Mouse (Mus musculus): Measurements from ENCODE around the gene Mapk9. TPM values are rescaled to one million over a fixed set of nuclear protein-coding genes. Genes with fewer than 3 reads are reported as not detected.

Gene Mapk9
- polyA plus RNA-seq, 1 experiment from 2014 or later = 37.3 TPM

DNA sequence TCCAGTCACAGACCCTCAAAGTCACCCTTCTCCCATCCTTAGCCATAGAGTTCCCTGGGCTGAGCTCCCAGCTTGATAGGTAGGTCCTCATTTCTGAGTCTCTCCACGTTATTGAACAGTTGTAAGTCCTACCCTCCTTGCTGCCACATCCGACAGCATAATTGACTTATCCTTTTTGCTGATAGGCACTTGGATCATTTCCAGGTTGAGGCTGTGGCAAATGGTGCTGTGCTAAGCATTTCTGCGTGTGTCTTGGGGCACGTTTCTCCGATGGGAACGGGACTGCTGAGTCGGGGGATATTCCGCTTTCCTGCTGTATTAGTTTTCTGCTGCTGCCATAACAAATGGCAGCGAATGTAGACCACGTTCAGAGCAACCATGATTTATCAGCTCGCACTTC, 47.3 kb downstream of the Mapk9 start:
- Histone ChIP-seq H3K27me3 (replicated peaks) (peaks cover 11% of the 10 kb centered on the region), H3K27ac (ENCODE audit: poor library complexity, severe bottlenecking) (no peak overlapping the region), H3K4me2 (no peak overlapping the region), H3K4me1 (replicated peaks) (0 out of 2 replicates have a peak, but pooled peaks cover 5% of the 10 kb centered on the region), H3K9ac (no peak overlapping the region), H3K9me3 (replicated peaks) (peaks cover 5% of the 10 kb centered on the region; the same call in 1 of the 2 replicates), H3K36me3 (peaks cover 4% of the 10 kb centered on the region; the same call in 1 of the 2 replicates), H3K4me3 (no peak overlapping the region)
- 62% methylated on average over 11 of the region's 11 CpGs for WGBS
- no peak for ATAC-seq (ENCODE audit: insufficient number of reproducible peaks, low FRiP score)

DNA sequence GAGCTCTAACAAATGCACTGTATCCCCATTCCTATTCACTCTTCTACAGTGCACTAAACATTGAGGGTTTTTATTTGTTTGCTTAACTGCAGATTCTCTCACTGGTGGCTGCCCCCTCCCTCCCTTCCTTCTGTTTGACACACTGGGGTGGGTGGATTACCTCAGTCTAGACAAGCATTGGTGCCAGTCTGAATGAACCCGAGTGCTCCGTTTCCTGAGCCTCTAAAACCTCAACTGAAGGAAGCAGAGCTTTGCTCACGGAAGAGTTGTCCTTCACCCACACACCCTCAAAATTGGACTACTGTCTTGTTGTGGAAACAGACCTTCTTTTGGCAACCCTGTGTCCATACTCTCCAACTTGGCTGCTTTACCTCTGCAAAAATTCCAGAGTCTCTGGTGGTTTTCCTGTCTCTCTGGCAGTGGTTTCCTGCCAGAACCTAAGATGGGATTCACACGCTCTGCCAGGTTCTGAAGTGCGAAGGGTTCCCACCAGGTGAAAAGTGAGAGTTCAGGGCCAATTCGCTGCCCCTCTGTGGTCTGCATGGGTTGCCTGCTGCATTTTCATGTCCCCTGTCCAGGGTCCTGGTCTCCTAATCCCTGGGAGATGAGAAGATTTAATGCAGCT, 49.5 kb downstream of the Mapk9 start:
- H3K27ac ChIP-seq (ENCODE audit: poor library complexity, severe bottlenecking) = no peak overlapping the region
- WGBS = 43% methylated on average over 6 of the region's 6 CpGs
- H3K9me3 ChIP-seq (replicated peaks) = peaks cover 5% of the 10 kb centered on the region; the same call in 1 of the 2 replicates
- H3K9ac ChIP-seq = no peak overlapping the region
- ATAC-seq (ENCODE audit: insufficient number of reproducible peaks, low FRiP score) = no peak
- H3K4me3 ChIP-seq = no peak overlapping the region
- H3K36me3 ChIP-seq = no peaks in the 10 kb centered on the region
- no peak overlapping the region for H3K4me2 ChIP-seq
- H3K4me1 ChIP-seq (replicated peaks) = 0 out of 2 replicates have a peak, but pooled peaks cover 5% of the 10 kb centered on the region
- peaks cover 33% of the 10 kb centered on the region for H3K27me3 ChIP-seq (replicated peaks)

DNA sequence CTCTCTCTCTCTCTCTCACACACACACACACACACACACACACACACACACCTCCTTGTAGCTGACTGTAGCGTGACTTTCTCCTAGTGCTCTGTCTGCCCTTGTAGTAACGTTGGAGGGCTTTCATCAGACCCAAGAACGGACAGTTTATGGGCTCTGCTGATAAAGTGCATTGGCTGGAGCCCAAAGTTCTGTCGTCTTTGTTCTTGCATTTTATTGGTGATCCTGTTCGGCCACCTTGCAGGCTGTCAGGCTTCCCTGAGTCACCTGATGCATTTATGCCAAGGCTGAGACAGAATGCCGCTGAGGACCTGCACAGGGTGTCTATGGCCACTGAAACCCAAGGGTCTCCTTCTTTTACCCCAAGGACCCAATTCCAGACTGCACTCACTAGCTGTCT, 53.5 kb downstream of the Mapk9 start:
- H3K4me3 ChIP-seq = no peak overlapping the region
- ATAC-seq (ENCODE audit: insufficient number of reproducible peaks, low FRiP score) = no peak
- H3K4me2 ChIP-seq = no peak overlapping the region
- no peak overlapping the region for H3K9ac ChIP-seq
- H3K4me1 ChIP-seq (replicated peaks) = 0 out of 2 replicates have a peak, but pooled peaks cover 9% of the 10 kb centered on the region
- no peak overlapping the region for H3K27ac ChIP-seq (ENCODE audit: poor library complexity, severe bottlenecking)
- H3K9me3 ChIP-seq (replicated peaks) = peaks cover 5% of the 10 kb centered on the region; the same call in 1 of the 2 replicates
- 43% methylated on average over 6 of the region's 6 CpGs for WGBS
- H3K36me3 ChIP-seq = no peaks in the 10 kb centered on the region
- peaks cover 58% of the 10 kb centered on the region for H3K27me3 ChIP-seq (replicated peaks)

DNA sequence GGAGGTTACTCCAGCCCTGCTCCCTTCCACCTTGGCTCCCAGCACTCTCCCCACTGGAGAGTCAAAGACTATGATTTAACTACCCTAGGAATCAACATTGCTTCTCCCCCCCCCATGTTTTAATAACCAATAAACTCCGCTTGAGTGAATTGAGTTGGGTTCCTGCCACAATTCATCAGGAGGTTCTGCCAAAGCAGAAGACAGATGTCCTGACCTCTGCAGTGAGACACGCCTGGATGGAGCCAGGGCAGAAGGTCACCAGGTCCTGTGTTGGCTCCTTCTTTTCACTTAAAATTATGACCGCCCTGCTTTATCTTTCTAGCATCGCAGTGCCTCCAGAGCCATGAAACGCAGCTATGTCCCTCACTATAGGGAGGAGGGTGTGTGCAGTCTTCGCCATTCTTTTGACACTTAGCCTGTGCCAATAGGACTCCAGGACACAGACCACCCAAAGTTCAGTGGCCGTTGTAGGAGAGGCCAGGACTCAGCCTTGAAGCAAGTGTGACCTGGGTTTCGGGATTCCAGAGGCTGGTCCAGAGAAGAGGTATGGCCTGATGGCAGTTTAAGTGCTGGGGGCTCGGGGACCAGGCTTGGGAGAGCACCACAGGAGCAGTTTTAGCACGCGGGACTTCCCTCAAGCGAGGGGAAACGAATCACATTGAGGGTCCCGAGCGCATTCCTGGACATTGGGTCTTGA, 54.6 kb downstream of the Mapk9 start:
- Histone ChIP-seq H3K4me3 (peak overlapping the region; percentile 70), H3K27ac (ENCODE audit: poor library complexity, severe bottlenecking) (no peak overlapping the region), H3K36me3 (no peaks in the 10 kb centered on the region), H3K4me2 (peak overlapping the region; percentile 100), H3K9me3 (replicated peaks) (peaks cover 5% of the 10 kb centered on the region; the same call in 1 of the 2 replicates), H3K27me3 (replicated peaks) (peaks cover 58% of the 10 kb centered on the region), H3K9ac (peak overlapping the region; percentile 82; the same call in 1 of the 2 replicates), H3K4me1 (replicated peaks) (0 out of 2 replicates have a peak, but pooled peaks cover 9% of the 10 kb centered on the region)
- WGBS = 26% methylated on average over 15 of the region's 15 CpGs
- no peak for ATAC-seq (ENCODE audit: insufficient number of reproducible peaks, low FRiP score)

DNA sequence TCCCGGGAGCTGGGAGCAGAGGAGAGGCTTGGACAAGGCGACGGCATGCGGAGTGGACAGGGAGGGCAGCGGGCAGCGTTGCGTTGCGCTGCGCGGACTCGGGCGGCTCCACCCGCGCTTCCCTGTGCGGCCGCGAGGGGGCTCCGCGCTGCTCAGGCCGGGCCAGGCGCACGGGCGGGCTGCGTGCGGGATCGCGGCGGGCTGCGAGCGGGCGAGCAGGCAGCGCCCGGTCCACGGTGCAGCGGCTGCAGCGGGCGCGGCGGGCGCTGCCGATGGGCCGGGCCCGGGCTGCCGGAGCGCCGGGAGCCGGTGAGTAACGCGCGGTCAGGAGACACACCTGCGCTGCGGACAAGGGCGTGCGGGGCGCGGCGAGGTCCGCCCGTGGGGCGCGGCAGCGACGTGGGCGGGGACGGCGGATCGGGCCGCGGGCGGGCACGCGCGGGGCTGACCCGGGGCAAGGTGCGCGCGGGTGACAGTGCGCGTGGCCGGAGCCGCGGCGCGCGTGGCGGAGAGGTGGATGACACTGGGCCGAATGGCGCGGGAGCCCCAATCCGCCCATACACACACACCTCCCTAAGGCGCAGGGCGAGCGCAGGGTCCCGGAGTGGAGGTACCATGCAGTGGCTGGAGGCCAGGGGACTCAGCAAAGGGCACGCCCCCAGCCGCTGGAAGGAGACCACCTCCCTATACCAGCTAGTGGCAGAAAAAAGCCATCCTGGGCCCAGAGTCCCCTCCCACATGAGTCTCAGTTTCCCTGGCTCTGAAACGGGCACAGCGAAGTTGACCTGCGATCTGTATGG, 55.3 kb downstream of the Mapk9 start, which contains the start of gene Rasgef1c:
Gene Rasgef1c (plus strand): TSS at position 177 of the 800 bp plus-strand sequence.
- Histone ChIP-seq H3K9ac (peak within 1 kb of the TSS; percentile 82), H3K4me1 (replicated peaks) (0 out of 2 replicates have a peak, but pooled peaks cover 9% of the 10 kb centered on the region), H3K9me3 (replicated peaks) (peaks cover 5% of the 10 kb centered on the region; the same call in 1 of the 2 replicates), H3K36me3 (no peaks in the 10 kb centered on the region), H3K4me2 (peak within 1 kb of the TSS; percentile 100), H3K4me3 (peak within 1 kb of the TSS; percentile 70), H3K27ac (ENCODE audit: poor library complexity, severe bottlenecking) (no peak within 1 kb of the TSS), H3K27me3 (replicated peaks) (peaks cover 58% of the 10 kb centered on the region)
- ATAC-seq (ENCODE audit: insufficient number of reproducible peaks, low FRiP score) = peak; percentile 76
- WGBS = 2% methylated on average over 84 of the region's 99 CpGs

DNA sequence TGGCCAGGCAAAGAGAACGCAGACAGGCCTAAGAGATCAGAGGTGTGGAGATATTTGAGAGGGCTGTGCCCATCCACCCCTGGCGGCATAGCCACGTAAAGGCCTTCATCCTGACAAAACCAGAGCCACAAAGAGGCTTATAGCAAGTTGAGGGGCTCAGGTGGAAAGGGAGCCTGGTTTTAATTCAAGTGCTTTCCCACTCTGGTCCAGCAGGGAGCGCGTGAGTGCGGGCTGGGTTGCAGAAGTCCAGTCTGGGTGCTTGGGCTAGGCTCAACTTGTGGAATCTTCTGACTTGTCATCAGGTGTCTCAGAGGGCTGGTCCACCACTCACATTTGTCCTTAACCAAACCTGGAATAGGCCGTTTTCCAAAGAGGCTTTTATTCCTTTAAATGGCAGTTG, 56.8 kb downstream of the Mapk9 start:
- H3K9ac ChIP-seq = no peak overlapping the region
- no peaks in the 10 kb centered on the region for H3K9me3 ChIP-seq (replicated peaks)
- H3K36me3 ChIP-seq = no peaks in the 10 kb centered on the region
- peaks cover 57% of the 10 kb centered on the region for H3K27me3 ChIP-seq (replicated peaks)
- H3K4me1 ChIP-seq (replicated peaks) = 0 out of 2 replicates have a peak, but pooled peaks cover 9% of the 10 kb centered on the region
- WGBS = 11% methylated on average over 7 of the region's 7 CpGs
- no peak overlapping the region for H3K4me2 ChIP-seq
- ATAC-seq (ENCODE audit: insufficient number of reproducible peaks, low FRiP score) = no peak
- no peak overlapping the region for H3K4me3 ChIP-seq
- H3K27ac ChIP-seq (ENCODE audit: poor library complexity, severe bottlenecking) = no peak overlapping the region

DNA sequence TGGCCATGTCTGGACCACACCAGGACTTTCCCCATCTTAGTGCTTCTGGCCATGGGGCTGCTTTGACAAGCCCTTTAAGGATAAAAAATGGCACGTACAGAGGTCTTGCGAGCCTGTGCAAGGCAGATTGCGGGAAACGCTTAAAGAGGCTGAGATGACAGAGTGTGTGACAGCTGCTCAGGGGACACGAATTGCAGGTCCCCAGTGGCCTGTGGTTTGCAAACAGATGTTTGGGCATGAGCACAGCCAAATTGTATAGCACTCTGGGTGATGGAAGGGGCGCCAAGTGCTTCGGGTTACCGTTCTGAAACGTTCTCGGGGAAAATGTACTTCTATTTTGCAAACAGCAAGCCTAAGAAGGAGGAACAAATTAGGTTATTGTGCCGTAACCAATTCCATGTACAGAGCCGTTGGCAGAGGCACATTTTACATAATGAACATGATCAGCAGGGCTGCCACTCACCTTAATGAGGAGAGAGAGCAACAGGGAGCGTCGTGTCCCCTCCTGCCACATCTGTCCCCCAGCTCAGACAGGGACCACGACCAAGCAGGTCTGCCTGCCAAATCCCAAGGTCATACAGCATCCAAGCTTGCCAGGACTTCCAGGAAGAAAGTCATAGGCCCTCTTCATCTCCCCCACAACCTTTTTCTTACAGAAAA, 72.1 kb downstream of the Mapk9 start:
- WGBS = 67% methylated on average over 15 of the region's 15 CpGs
- Histone ChIP-seq H3K27me3 (replicated peaks) (peaks cover 55% of the 10 kb centered on the region), H3K4me3 (no peak overlapping the region), H3K4me2 (no peak overlapping the region), H3K9ac (no peak overlapping the region), H3K4me1 (replicated peaks) (peaks cover 6% of the 10 kb centered on the region; the same call in 1 of the 2 replicates), H3K36me3 (no peaks in the 10 kb centered on the region), H3K9me3 (replicated peaks) (no peaks in the 10 kb centered on the region), H3K27ac (ENCODE audit: poor library complexity, severe bottlenecking) (no peak overlapping the region)
- no peak for ATAC-seq (ENCODE audit: insufficient number of reproducible peaks, low FRiP score)

DNA sequence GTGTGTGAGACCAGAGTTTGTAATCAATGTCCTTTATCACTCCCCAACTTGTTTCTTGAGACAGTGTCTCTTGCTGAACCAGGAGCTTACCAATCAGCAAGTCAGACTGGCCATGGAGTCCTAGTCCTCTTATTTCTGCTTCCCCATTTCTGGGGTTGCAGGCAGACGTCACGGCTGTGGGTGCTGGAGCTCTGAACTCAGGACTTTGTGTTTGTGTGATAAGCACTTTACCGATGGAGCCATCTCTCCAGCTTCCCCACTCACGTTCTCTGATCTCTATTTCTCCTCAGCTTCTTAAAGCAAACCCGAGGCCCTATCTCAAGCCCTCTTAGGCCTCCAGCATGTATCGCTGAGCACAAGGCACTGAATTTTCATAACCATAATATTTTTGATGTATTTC, 72.8 kb downstream of the Mapk9 start:
- no peaks in the 10 kb centered on the region for H3K36me3 ChIP-seq
- H3K27me3 ChIP-seq (replicated peaks) = peaks cover 48% of the 10 kb centered on the region
- ATAC-seq (ENCODE audit: insufficient number of reproducible peaks, low FRiP score) = no peak
- H3K4me2 ChIP-seq = no peak overlapping the region
- WGBS = 76% methylated on average over 6 of the region's 6 CpGs
- peaks cover 6% of the 10 kb centered on the region; the same call in 1 of the 2 replicates for H3K4me1 ChIP-seq (replicated peaks)
- no peak overlapping the region for H3K27ac ChIP-seq (ENCODE audit: poor library complexity, severe bottlenecking)
- no peak overlapping the region for H3K9ac ChIP-seq
- H3K4me3 ChIP-seq = no peak overlapping the region
- no peaks in the 10 kb centered on the region for H3K9me3 ChIP-seq (replicated peaks)

DNA sequence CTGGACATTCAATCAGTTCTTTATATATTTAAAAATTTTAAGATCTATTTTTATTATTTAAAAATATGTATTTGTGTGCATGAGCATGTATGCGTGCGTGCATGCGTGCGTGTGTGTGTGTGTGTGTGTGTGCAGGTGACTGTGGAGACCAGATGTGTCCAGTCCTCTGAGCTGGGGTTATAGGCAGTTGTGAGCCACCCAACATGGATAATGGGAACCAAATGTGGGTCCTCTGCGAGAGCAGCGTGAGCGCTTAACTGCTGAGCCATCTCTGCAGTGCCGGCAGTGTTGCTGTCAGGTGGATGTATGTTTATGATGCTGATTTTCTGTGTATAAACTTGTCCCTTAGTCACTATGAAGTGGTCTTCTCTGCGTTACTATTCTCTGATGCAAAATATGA, 77.0 kb downstream of the Mapk9 start:
- WGBS = 88% methylated on average over 9 of the region's 9 CpGs
- Histone ChIP-seq H3K4me2 (no peak overlapping the region), H3K4me3 (no peak overlapping the region), H3K4me1 (replicated peaks) (peaks cover 6% of the 10 kb centered on the region; the same call in 1 of the 2 replicates), H3K9ac (no peak overlapping the region), H3K27ac (ENCODE audit: poor library complexity, severe bottlenecking) (no peak overlapping the region), H3K36me3 (no peaks in the 10 kb centered on the region), H3K27me3 (replicated peaks) (peaks cover 58% of the 10 kb centered on the region), H3K9me3 (replicated peaks) (no peaks in the 10 kb centered on the region)
- no peak for ATAC-seq (ENCODE audit: insufficient number of reproducible peaks, low FRiP score)

DNA sequence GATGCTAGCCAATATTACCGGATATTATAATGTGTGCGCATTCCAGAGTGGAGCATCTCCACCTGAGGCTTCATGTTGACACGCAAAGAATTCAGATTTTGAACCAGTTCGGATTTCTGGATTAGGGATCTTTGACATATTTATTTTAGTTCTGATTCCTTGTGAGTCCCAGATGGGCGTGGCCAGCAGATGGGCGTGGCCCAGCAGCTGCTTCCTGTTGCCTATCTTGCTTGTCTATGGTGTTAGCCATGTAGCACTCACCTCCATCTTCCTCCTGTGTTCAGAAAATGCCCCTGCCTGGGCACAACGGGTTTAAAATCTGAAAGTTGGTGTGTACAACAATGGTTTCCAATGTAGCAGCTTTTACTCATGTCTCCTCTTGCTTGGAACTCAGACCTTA, 79.6 kb downstream of the Mapk9 start:
- Histone ChIP-seq H3K9me3 (replicated peaks) (no peaks in the 10 kb centered on the region), H3K36me3 (no peaks in the 10 kb centered on the region), H3K27ac (ENCODE audit: poor library complexity, severe bottlenecking) (no peak overlapping the region), H3K4me3 (no peak overlapping the region), H3K27me3 (replicated peaks) (peaks cover 56% of the 10 kb centered on the region), H3K4me1 (replicated peaks) (peaks cover 10% of the 10 kb centered on the region), H3K9ac (no peak overlapping the region), H3K4me2 (no peak overlapping the region)
- ATAC-seq (ENCODE audit: insufficient number of reproducible peaks, low FRiP score) = no peak
- WGBS = 70% methylated on average over 7 of the region's 7 CpGs

All from heart, embryonic 12.5 days (tissue).